Mouse (Mus musculus) urinary bladder, postnatal 10 days (tissue): ENCODE results near the gene Pfpl.

ENCODE experiments used
- DNase-seq: peaks from one replicate; pipeline ENCODE4 v3.0.0; 2022; ENCODE audit warnings: low spot score

The Pfpl gene

DNA sequence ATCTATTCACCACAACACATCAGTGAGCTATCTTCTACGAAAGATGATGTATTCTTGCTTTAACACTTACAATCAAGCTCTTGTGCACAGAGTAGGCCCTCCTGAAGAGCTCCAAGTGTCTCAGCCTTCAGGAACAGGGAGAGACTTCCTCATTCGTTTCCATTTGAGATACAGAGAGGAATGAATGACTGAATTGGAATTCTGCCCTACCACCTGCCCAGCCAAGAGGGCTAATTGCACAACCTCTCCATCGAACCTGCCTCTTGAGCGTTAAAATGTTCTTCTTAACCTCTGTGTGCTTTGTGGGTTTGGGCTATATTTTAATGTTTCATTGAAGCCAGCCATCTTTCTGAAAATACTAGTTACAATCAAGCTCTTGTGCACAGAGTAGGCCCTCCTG lies 37.0 kb downstream of the Pfpl start:
- no peak for DNase-seq

DNA sequence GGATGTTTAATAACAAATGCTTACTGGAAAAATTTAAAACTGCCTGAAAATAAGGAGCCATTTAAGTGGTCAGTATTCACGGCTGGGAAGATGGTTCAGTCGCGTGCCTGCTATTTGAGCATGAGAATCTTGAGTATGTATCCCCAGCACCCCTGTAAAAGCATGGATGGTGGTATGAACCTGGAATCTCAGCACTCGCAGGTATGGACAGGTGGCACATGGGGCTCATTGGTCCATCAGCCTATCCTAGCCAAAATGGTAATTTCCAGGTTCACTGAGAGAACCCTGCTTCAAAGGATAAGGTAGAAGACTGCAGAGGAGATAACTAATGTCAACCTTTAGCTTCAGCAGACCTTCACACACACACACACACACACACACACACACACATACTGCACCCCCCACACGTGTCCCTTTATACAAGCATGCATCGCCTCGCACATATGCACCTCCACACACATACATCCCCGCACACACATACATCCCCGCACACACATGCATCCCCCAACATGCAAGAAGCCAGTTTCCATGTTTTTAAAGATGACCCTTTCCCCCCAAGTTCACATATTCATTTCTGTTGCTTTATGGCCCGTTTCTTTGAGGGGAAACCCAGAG lies 37.9 kb downstream of the Pfpl start:
- DNase-seq = no peak

DNA sequence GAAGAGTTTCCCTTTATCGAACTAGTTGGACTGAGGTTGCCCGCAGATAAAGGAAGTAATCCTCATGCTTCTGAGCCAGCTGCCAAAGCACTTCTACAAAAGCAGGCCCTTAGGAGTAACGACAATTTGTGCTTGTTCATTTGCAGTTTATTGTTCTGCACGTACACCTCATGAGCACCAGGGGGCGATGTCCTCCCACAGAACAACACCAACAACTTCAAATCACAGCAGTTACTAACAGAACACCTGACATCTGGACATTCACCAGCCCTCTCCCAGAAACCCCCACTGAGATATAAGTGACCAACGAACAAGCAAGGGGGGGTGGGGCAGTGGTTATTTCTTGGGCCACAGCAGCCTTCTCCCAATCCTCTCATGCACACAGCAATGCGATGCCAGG lies 38.5 kb downstream of the Pfpl start:
- no peak for DNase-seq

DNA sequence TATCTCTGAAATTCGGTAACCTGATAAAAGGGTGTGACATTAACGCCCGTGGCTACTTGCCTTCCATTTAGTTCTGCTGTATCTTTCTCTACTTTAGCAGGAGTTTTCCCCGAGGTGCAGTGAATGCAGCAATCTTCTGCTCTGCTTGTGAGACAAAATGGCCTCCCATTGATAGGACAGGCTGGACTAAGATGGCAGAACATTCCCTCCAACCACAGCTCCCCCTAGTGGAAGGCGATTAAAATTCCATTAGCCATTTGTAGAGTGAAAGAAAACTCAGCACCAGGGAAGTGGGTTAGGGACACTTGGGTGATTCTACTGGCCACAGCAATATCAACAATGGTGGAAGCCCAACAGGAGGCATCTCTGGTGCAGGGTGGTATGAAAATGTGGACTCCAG lies 39.7 kb downstream of the Pfpl start:
- DNase-seq = no peak

DNA sequence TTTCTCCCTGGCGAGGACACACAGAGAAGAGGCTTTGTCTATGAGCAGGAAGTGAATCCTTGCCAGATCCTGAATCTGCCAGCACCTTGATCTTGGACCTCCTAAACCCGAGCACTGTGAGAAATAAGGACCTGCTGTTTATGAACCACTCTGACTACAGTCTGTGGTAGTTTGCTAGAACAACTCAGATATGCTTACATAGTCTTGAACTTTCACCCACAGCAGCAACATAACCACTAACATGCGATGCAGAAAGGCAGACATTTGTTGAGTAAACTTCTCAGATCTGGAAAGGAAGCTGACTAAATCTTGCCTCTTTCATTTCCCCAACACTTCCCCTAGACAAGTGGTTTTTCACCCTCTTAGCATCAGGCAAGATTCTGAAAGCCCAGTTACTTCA lies 44.2 kb downstream of the Pfpl start:
- no peak for DNase-seq

DNA sequence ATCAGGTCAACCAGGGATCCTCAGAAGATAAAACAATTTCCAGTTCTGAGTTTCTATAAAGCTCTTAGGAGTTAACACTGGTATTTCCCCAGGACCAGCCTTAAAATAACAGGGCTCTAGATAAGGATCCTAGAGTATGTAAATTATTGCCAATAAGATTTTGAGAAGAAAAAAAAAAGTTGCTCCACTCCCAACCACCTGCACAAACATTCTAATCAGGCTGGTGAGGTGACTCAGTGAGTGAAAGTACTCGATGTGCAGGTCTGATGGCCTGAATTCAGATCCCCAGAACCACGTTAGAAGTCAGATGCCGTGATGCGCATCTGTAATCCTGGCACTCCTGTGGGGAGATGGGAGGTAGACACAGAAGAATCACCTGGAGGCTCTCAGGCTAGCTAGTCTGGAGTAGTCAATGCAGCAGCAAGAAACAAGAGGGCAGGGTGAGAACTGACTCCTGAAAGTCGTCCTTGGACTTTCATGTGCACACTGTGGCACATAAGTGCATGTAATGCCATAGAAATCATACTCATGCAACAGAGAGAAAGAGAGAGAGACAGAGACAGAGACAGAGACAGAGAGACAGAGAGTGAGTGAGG lies 44.8 kb downstream of the Pfpl start:
- no peak for DNase-seq

DNA sequence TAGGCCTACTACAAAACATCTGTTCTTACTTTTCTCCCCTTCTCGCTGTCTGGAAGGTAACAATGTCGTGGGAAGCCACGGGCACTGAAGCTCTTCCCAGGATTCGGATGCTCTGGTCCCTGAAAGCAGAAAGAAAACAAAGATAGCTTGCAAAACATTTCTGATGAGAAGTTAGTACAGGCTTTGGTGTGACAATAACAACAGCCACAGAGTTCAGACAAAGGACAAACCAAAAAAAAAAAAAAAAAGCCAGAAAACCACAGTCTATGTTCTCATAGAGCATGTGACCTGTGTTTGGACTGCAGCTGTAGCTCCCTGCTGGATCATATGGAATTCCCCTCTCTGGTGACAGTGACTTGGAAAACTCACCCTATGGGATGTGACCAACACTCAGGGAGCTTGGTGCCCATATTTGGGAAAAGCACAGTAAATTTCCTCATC lies 45.5 kb downstream of the Pfpl start:
- no peak for DNase-seq

DNA sequence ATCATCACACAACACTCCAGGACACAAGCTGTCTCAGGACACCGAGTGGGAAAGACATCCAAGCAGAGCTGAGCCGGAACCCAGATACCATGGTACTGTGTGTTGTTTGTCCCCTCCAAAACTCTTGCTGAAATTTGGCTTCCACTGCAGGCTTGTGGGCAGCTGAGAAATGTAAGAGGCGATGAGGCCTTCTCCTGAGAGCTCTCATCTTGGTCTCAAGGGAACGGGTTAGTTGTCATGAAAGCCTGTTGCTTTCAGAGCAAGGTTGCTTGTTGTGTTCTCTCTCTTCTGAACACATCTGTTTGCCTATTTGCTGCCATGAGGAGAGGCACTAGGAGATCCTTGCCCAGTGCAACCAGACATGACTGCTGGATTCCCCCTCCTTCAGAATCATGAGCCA lies 46.2 kb downstream of the Pfpl start:
- DNase-seq = no peak

DNA sequence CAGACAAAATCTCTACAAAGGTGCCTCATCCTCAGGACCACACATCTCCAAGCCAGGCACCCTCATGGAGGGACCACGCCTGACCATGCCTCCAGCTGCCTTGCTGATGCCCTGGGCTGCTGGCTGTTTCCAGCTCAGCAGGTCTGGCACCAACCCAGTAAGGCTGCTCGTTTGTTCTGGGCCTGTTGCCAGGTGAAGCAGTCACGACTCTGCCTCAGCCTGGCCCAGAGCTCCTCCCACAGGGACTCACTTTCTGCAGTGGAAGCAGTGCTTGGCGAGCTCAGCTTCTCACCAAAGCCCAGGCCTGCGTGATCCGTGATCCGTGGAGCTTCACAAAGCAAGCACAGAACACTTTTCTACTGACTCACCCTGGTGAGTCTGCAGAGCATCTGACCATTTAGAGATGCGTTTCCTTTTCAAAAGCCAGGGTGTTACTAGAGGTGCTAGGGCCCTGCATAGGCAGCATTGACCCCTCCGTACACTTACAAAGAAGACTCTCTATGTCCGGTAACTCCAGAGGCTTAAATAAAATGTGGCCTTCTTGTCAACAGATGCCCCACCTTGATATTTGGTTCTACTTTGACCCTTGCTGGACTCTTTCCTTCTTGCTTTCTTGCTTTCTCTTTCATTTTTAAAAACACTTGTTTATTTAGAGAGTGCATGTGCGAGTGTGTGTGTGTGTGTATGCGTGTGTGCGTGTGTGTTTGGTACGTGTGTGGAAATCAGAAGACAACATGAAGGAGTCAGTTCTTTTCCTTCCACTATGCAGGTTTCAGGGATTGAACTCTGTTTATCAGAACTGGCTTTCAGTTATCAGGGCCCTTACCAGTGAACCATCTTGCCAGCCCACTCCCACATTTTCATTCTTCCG lies 47.9 kb downstream of the Pfpl start:
- DNase-seq = peak; percentile 68

DNA sequence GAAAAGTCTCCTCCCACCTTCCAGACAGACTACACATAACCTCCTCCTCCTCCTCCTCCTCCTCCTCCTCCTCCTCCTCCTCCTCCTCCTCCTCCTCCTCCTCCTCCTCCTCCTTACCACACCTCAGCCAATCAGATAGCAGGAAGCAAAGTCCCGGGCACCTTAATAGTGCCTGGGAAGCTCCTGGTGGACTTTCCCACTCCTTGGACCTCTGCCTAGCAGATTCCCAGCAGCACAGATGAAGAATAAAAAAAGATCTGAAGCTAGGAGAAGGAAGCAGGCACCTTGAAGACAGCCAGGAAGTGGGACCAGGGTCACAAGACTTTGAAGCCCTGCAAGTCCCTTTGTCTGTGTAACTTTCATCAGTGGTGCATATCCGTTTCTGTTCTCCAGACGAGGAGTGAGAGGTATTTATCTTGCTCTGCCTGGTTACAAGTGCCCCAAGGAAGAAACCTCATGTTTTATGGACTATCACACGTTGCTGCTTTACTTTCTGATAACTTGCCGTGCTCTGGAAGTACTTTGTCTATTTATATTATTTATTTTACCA lies 49.1 kb downstream of the Pfpl start:
- no peak for DNase-seq

DNA sequence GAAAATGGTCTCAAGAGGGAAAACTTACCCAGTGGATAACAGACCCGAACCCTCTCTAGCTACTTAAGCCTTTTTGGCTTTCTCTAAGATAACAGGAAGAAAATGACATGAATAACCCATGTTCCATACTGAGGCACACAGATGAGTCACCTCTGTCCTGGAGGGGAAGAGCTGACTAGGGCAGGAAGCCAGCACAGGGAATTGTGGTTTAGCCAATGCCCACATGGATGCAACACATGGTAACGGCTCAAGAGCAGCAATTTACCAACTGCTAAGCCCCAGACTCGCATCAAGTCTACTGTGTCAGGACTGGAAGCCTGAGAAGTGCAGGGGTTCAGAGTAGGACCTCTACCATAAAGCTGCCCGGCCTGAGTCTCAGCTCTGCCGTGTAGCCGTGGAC lies 50.7 kb downstream of the Pfpl start:
- DNase-seq = no peak
